Mouse (Mus musculus) MEL (cell line): Measurements from ENCODE around the gene Trub1. TPM values are rescaled to one million over a fixed set of nuclear protein-coding genes. Genes with fewer than 3 reads are reported as not detected.

Experiments used
- DNase-seq: peaks from one replicate; pipeline ENCODE4 v3.0.0; 2011; ENCODE audit warnings: low read depth, low spot score
- H3K27ac ChIP-seq: 2 replicates; pipeline ENCODE4 v1.5.1; 2012; ENCODE audit warnings: low read depth, mild to moderate bottlenecking, control low read depth, low read length, moderate library complexity; ENCODE audit not compliant: control insufficient read depth
- H3K27me3 ChIP-seq, 2 experiments: fragments of 150-350 bp in 1 of 2; sonication (generic) in 1 of 2; 2 replicates each; pipeline ENCODE4 v1.6.1; 2012; ENCODE audit warnings: low read length in 2 of 2, mild to moderate bottlenecking in 2 of 2, improper control_type of control experiment in 1 of 2, moderate library complexity in 1 of 2; ENCODE audit not compliant: insufficient read depth in 2 of 2, control insufficient read depth in 1 of 2
- H3K36me3 ChIP-seq, 2 experiments: 2 replicates each; pipeline ENCODE4 v1.6.1; 2012 to 2014; ENCODE audit warnings: low read length in 2 of 2, improper control_type of control experiment in 1 of 2, inconsistent platforms in 1 of 2, mild to moderate bottlenecking in 1 of 2; ENCODE audit not compliant: insufficient read depth in 2 of 2, control insufficient read depth in 1 of 2
- H3K4me1 ChIP-seq, 2 experiments: fragments of 150-350 bp in 1 of 2; sonication (generic) in 1 of 2; 2 replicates each; pipeline ENCODE4 v1.6.1; 2012; ENCODE audit warnings: low read length in 2 of 2, improper control_type of control experiment in 1 of 2, mild to moderate bottlenecking in 1 of 2; ENCODE audit not compliant: insufficient read depth in 2 of 2, control insufficient read depth in 1 of 2
- H3K4me3 ChIP-seq, 2 experiments: fragments of 150-350 bp in 1 of 2; sonication (generic) in 1 of 2; 2 replicates each; pipeline ENCODE4 v1.5.1; 2012; ENCODE audit warnings: low read depth in 2 of 2, low read length in 2 of 2, mild to moderate bottlenecking in 2 of 2, moderate library complexity in 2 of 2, control low read depth in 1 of 2, improper control_type of control experiment in 1 of 2; ENCODE audit not compliant: control insufficient read depth in 1 of 2, insufficient read depth in 1 of 2
- H3K79me2 ChIP-seq: 2 replicates; pipeline ENCODE4 v1.6.1; 2012; ENCODE audit warnings: mild to moderate bottlenecking, low read length, moderate library complexity; ENCODE audit not compliant: control insufficient read depth, poor library complexity, insufficient read depth
- H3K9ac ChIP-seq: 2 replicates; pipeline ENCODE4 v1.6.1; 2012; ENCODE audit warnings: low read depth, mild to moderate bottlenecking, control low read depth, low read length, moderate library complexity; ENCODE audit not compliant: control insufficient read depth, poor library complexity, severe bottlenecking
- H3K9me3 ChIP-seq: fragments of 150-350 bp; sonication (generic); replicated peaks from 2 replicates; pipeline ENCODE4 v1.6.1; 2012; ENCODE audit warnings: mild to moderate bottlenecking, low read length, improper control_type of control experiment, moderate library complexity; ENCODE audit not compliant: insufficient read depth
- BHLHE40 ChIP-seq: IDR thresholded peaks from 2 replicates; pipeline ENCODE4 v1.6.1; 2012; ENCODE audit warnings: low read depth, mild to moderate bottlenecking, inconsistent platforms, low read length, improper control_type of control experiment, borderline replicate concordance
- CHD2 ChIP-seq: IDR thresholded peaks from 2 replicates; pipeline ENCODE4 v1.6.1; 2011; ENCODE audit warnings: low read length, improper control_type of control experiment
- CTCF ChIP-seq, 3 experiments: IDR thresholded peaks in 2 of 3; conservative IDR thresholded peaks in 1 of 3; 2 replicates each; pipeline ENCODE4 v1.5.1; 2011 to 2012; ENCODE audit warnings: low read length in 3 of 3, low read depth in 2 of 3, mild to moderate bottlenecking in 2 of 3, improper control_type of control experiment in 1 of 3, inconsistent platforms in 1 of 3, mixed read lengths in 1 of 3, moderate library complexity in 1 of 3; ENCODE audit not compliant: control insufficient read depth in 1 of 3, insufficient read depth in 1 of 3, poor library complexity in 1 of 3, severe bottlenecking in 1 of 3
- E2F4 ChIP-seq: IDR thresholded peaks from 2 replicates; pipeline ENCODE4 v1.6.1; 2011; ENCODE audit warnings: low read depth, low read length, improper control_type of control experiment, borderline replicate concordance
- ETS1 ChIP-seq: IDR thresholded peaks from 2 replicates; pipeline ENCODE4 v1.6.1; 2012; ENCODE audit warnings: low read depth, mild to moderate bottlenecking, inconsistent platforms, low read length, improper control_type of control experiment, moderate library complexity
- GABPA ChIP-seq: IDR thresholded peaks from 2 replicates; pipeline ENCODE4 v1.6.1; 2012; ENCODE audit warnings: low read depth, mild to moderate bottlenecking, inconsistent platforms, low read length, improper control_type of control experiment, moderate library complexity
- GATA1 ChIP-seq: IDR thresholded peaks from 2 replicates; pipeline ENCODE4 v1.6.1; 2011; ENCODE audit warnings: low read depth, low read length, improper control_type of control experiment
- JUND ChIP-seq: IDR thresholded peaks from 2 replicates; pipeline ENCODE4 v1.6.1; 2011; ENCODE audit warnings: low read depth, mild to moderate bottlenecking, improper control_type of control experiment, low read length
- MAX ChIP-seq: IDR thresholded peaks from 2 replicates; pipeline ENCODE4 v1.6.1; 2011; ENCODE audit warnings: low read length, improper control_type of control experiment
- MEF2A ChIP-seq: IDR thresholded peaks from 2 replicates; pipeline ENCODE4 v1.6.1; 2014; ENCODE audit warnings: low read depth, mild to moderate bottlenecking, inconsistent platforms, low read length, improper control_type of control experiment; ENCODE audit not compliant: poor library complexity, insufficient replicate concordance, severe bottlenecking; ENCODE audit errors: extremely low read depth
- MYB ChIP-seq: IDR thresholded peaks from 2 replicates; pipeline ENCODE4 v1.6.1; 2011; ENCODE audit warnings: mild to moderate bottlenecking, low read depth, low read length, improper control_type of control experiment
- POLR2AphosphoS2 ChIP-seq: IDR thresholded peaks from 2 replicates; pipeline ENCODE4 v1.6.1; 2011; ENCODE audit warnings: low read length, improper control_type of control experiment
- POLR2AphosphoS5 ChIP-seq: IDR thresholded peaks from 2 replicates; pipeline ENCODE4 v1.6.1; 2012; ENCODE audit warnings: low read depth, borderline replicate concordance, mild to moderate bottlenecking, inconsistent platforms, low read length, moderate library complexity, mixed read lengths
- RAD21 ChIP-seq: IDR thresholded peaks from 2 replicates; pipeline ENCODE4 v1.6.1; 2011; ENCODE audit warnings: mild to moderate bottlenecking, low read depth, low read length, improper control_type of control experiment
- RCOR1 ChIP-seq: IDR thresholded peaks from 2 replicates; pipeline ENCODE4 v1.6.1; 2012; ENCODE audit warnings: low read depth, mild to moderate bottlenecking, inconsistent platforms, low read length, improper control_type of control experiment
- TAL1 ChIP-seq: IDR thresholded peaks from 2 replicates; pipeline ENCODE4 v1.6.1; 2012; ENCODE audit warnings: mild to moderate bottlenecking, inconsistent platforms, low read length, moderate library complexity, mixed read lengths
- TBP ChIP-seq: IDR thresholded peaks from 2 replicates; pipeline ENCODE4 v1.8.0; 2011; ENCODE audit warnings: low read depth, low read length, improper control_type of control experiment
- USF2 ChIP-seq, 2 experiments: IDR thresholded peaks; 2 replicates each; pipeline ENCODE4 v1.6.1; 2011 to 2012; ENCODE audit warnings: improper control_type of control experiment in 2 of 2, low read length in 2 of 2, borderline replicate concordance in 1 of 2, inconsistent platforms in 1 of 2, low read depth in 1 of 2, mild to moderate bottlenecking in 1 of 2; ENCODE audit not compliant: insufficient read depth in 1 of 2
- ZKSCAN1 ChIP-seq: IDR thresholded peaks from 2 replicates; pipeline ENCODE4 v1.6.1; 2012; ENCODE audit warnings: low read depth, mild to moderate bottlenecking, inconsistent platforms, low read length, improper control_type of control experiment, moderate library complexity
- polyA plus RNA-seq, 2 experiments: library from polyadenylated mRNA; stranded (reverse) in 1 of 2; unstranded in 1 of 2; fragments of >175 nt in 1 of 2; fragments of >200 nt in 1 of 2; gene quantifications; 2 replicates each; pipeline versions ENCODE4 v1.2.1 to v1.2.4; 2012; ENCODE audit warnings: low replicate concordance in 2 of 2, low read depth in 1 of 2; ENCODE audit not compliant: insufficient read length in 2 of 2, insufficient read depth in 1 of 2, missing spikeins in 1 of 2
- total RNA-seq: library from RNA; depleted of rRNA; stranded (reverse); fragments of 300-350 nt; gene quantifications from 2 replicates; pipeline ENCODE4 v1.2.3, GENCODE M21; 2012

Gene Trub1
- total and polyA plus RNA-seq, 3 experiments = 38.2 to 41.6 TPM; not detected in 1

- TF ChIP-seq USF2 (IDR thresholded peaks at IDR 0.05; ENCODE audit: borderline replicate concordance in 1 of 2, insufficient read depth in 1 of 2, low read depth in 1 of 2, low read length in 2 of 2) (no peak), ZKSCAN1 (no peak), CHD2 (no peak), POLR2AphosphoS2 (no peak), BHLHE40 (no peak), MAX (peak; percentile 77), RAD21 (no peak), MEF2A (no peak), ETS1 (peak; percentile 82), POLR2AphosphoS5 (no peak), CTCF (IDR thresholded peaks at IDR 0.05 in 2 of 3, conservative IDR thresholded peaks at IDR 0.05 in 1 of 3; ENCODE audit: control insufficient read depth in 1 of 3, insufficient read depth in 1 of 3, low read depth in 2 of 3, low read length in 3 of 3, poor library complexity in 1 of 3, severe bottlenecking in 1 of 3) (no peak)
These were observed 39.5 kb upstream of the Trub1 start (continued) for GRCm38 (mm10) chr19:57413170-57413569.

DNA sequence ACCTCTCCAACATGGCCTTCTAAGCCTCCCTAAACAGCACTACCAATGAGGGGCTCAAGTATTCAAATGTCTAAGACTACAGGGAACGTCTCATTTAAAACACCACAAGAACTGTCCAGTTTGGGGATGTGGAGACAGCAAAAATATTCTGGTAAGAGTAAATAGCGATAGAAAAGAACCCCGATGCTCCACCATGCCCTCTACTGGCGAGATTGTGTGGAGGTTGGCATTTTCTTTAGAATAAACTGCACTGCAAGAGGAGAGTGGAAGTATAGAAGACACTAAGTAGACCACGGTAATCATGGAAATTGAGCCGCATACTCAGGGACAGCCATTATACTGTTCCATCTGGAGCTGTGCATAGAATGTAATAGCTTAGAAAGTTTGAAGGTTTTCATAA, 38.8 kb upstream of the Trub1 start:
- Histone ChIP-seq H3K27me3 (no peaks in the 10 kb centered on the region), H3K9me3 (no peaks in the 10 kb centered on the region), H3K79me2 (no peaks in the 10 kb centered on the region), H3K4me1 (peaks cover 4 to 18% of the 10 kb centered on the region in 2 experiments; a peak in 3 of 4 replicates), H3K36me3 (peaks cover 0 to 16% of the 10 kb centered on the region in 2 experiments; a peak in 2 of 4 replicates), H3K4me3 (no peak overlapping the region), H3K27ac (no peak overlapping the region), H3K9ac (no peak overlapping the region)
- no peak for TF ChIP-seq POLR2AphosphoS5
- no peak for TF ChIP-seq CHD2
- TF ChIP-seq MYB = no peak
- TF ChIP-seq JUND = no peak
- TF ChIP-seq CTCF (IDR thresholded peaks at IDR 0.05 in 2 of 3, conservative IDR thresholded peaks at IDR 0.05 in 1 of 3; ENCODE audit: control insufficient read depth in 1 of 3, insufficient read depth in 1 of 3, low read depth in 2 of 3, low read length in 3 of 3, poor library complexity in 1 of 3, severe bottlenecking in 1 of 3) = peak; percentile 55 to 70 (median 60)
- peak; percentile 48 for DNase-seq

- peak; percentile 32; the same call in 1 of the 2 replicates for TF ChIP-seq GATA1
- TF ChIP-seq TAL1 = peak; percentile 43
- TF ChIP-seq POLR2AphosphoS5 = no peak
- no peak for TF ChIP-seq USF2 (IDR thresholded peaks at IDR 0.05; ENCODE audit: borderline replicate concordance in 1 of 2, insufficient read depth in 1 of 2, low read depth in 1 of 2, low read length in 2 of 2)
- TF ChIP-seq GABPA = no peak
- TF ChIP-seq E2F4 = no peak
- TF ChIP-seq TBP = 0 out of 2 replicates have a peak, but pooled peaks have one; percentile 18
- TF ChIP-seq RCOR1 = no peak
- peaks cover 0 to 13% of the 10 kb centered on the region in 2 experiments; a peak in 2 of 4 replicates for H3K36me3 ChIP-seq
- no peak overlapping the region for H3K9ac ChIP-seq
- peaks cover 4 to 18% of the 10 kb centered on the region in 2 experiments; a peak in 3 of 4 replicates for H3K4me1 ChIP-seq
- no peaks in the 10 kb centered on the region; a peak in 1 of 4 replicates for H3K27me3 ChIP-seq
- H3K79me2 ChIP-seq = no peaks in the 10 kb centered on the region
- H3K4me3 ChIP-seq = no peak overlapping the region
- DNase-seq = peak; percentile 84
- no peaks in the 10 kb centered on the region for H3K9me3 ChIP-seq
- no peak overlapping the region for H3K27ac ChIP-seq
These were observed 37.5 kb upstream of the Trub1 start for GRCm38 (mm10) chr19:57415031-57415807.
